Mouse (Mus musculus): ENCODE data around the gene Agbl4.

GRCm38 (mm10) chr4:111443906-111444615, 1046.6 kb downstream of the Agbl4 start:
- TF ChIP-seq CTCF (IDR thresholded peaks at IDR 0.05; ENCODE audit: extremely low read depth, insufficient read depth, low read length): no peak
- no peak for TF ChIP-seq POLR2A (IDR thresholded peaks at IDR 0.05; ENCODE audit: extremely low read depth, insufficient read depth, low read length)

All from cortical plate, adult 2 months (tissue).